Mouse (Mus musculus) activated CD4-positive, CD25-positive, alpha-beta regulatory T cell (primary cell): Measurements from ENCODE around the gene Olfr237-ps1. TPM values are rescaled to one million over a fixed set of nuclear protein-coding genes. Genes with fewer than 3 reads are reported as not detected.

Source experiments
- polyA plus RNA-seq, 2 experiments: library from polyadenylated mRNA; unstranded; fragments of 100-300 nt; shearing (Covaris generic); gene quantifications; one replicate each; pipeline ENCODE4 v1.2.1; 2017

Gene Olfr237-ps1
- polyA plus RNA-seq = under 1 TPM in 1 of 2 experiments, not detected in 1; 0.18 TPM

GRCm38 (mm10) chr6:43146267-43146666 is at the start of gene Olfr237-ps1:
Gene Olfr237-ps1 (plus strand): TSS chr6:43146567.

GRCm38 (mm10) chr6:43106069-43106468 is 40.3 kb upstream of the Olfr237-ps1 start, which contains the start of gene Olfr441:
Gene Olfr441 (plus strand): TSS chr6:43106369.

GRCm38 (mm10) chr6:43162982-43163381 is 16.6 kb downstream of the Olfr237-ps1 start, which contains the start of gene Olfr437:
Gene Olfr437 (plus strand): TSS chr6:43163282.

GRCm38 (mm10) chr6:43171840-43172239 is 25.5 kb downstream of the Olfr237-ps1 start, which contains the start of gene Olfr13:
Gene Olfr13 (plus strand): TSS chr6:43172140.

GRCm38 (mm10) chr6:43196781-43197180 is 50.4 kb downstream of the Olfr237-ps1 start, which contains the start of gene Olfr435:
Gene Olfr435 (plus strand): TSS chr6:43197146.

Other genes starting within 250 kb of the Olfr237-ps1 start
- gene Olfr447, start 237.7 kb upstream of the Olfr237-ps1 start, polyA plus RNA-seq = not detected
- under 1 TPM; 0.04 to 0.06 TPM for gene Olfr446, start 225.2 kb upstream of the Olfr237-ps1 start, polyA plus RNA-seq
- not detected for gene Olfr444, start 197.5 kb upstream of the Olfr237-ps1 start, polyA plus RNA-seq
- gene Olfr441, start 40.2 kb upstream of the Olfr237-ps1 start, polyA plus RNA-seq = under 1 TPM in 1 of 2 experiments, not detected in 1; 0.25 TPM
- gene Olfr437, start 16.7 kb downstream of the Olfr237-ps1 start, polyA plus RNA-seq = not detected
- not detected for gene Olfr13, start 25.6 kb downstream of the Olfr237-ps1 start, polyA plus RNA-seq
- gene Olfr435, start 50.6 kb downstream of the Olfr237-ps1 start, polyA plus RNA-seq = not detected
- gene Olfr434, start 66.5 kb downstream of the Olfr237-ps1 start, polyA plus RNA-seq = not detected
- gene Olfr47, start 85.0 kb downstream of the Olfr237-ps1 start, polyA plus RNA-seq = not detected
- 1 to 10 TPM in 1 of 2 experiments, under 1 TPM in 1; 0.45 to 2.3 TPM for gene Arhgef5, start 119.0 kb downstream of the Olfr237-ps1 start, polyA plus RNA-seq
- not detected for gene Nobox, start 163.0 kb downstream of the Olfr237-ps1 start, polyA plus RNA-seq